Comparison of ENCODE assay signal across 15 mouse cellular contexts in genomic region chr10:86212062-86212461, GRCm38 (mm10).
DNase-seq lines count a peak whose midpoint lies in the region; ATAC-seq lines count a peak whose summit lies in the region.
"Had no signal": no experiment of that assay in that cellular context is flagged by ENCODE, and none has a peak within 500 bp of the region (broad histone marks: within the 10 kb centered on the region; RNA-seq: fewer than 3 reads in every experiment).

No protein-coding gene starts in this region.

- H3K4me1 ChIP-seq in kidney, embryonic 14.5 days (ENCODE audit: control insufficient read depth, insufficient read depth, low read length): no peaks in the 10 kb centered on the region
- no peaks in the 10 kb centered on the region for H3K4me1 ChIP-seq in heart, embryonic 10.5 days
- H3K4me1 ChIP-seq: forebrain, embryonic 13.5 days; megakaryocyte, embryonic 14.5 days had no signal

- intact Hi-C loops in left cerebral cortex, postnatal 10 days (cut with DNase I): no loop called here

- no peak overlapping the region for H3K9ac ChIP-seq in kidney, embryonic 14.5 days (ENCODE audit: low read depth, low read length)
- H3K9ac ChIP-seq: forebrain, embryonic 13.5 days had no signal

- no peak for ATAC-seq in kidney, embryonic 14.5 days (ENCODE audit: low FRiP score, low TSS enrichment)
- ATAC-seq: forebrain, embryonic 13.5 days had no signal

- peak; percentile 23 for DNase-seq in adrenal gland, postnatal 14 days
- no peak for DNase-seq in adrenal gland, adult 2 months
- DNase-seq in kidney, postnatal 14 days: peak; percentile 28
- DNase-seq in heart, embryonic 10.5 days (ENCODE audit: low spot score): peak; percentile 70
- DNase-seq in lung, postnatal 14 days: peak; percentile 59
- DNase-seq in retina, postnatal 1 day: no peak
- DNase-seq in left cerebral cortex, postnatal 10 days (ENCODE audit: extremely low spot score in 1 of 2, low spot score in 2 of 2): no peak
- DNase-seq: cerebellum, adult 9-10 months; layer of hippocampus, adult 9-11 months; right cerebral cortex, postnatal 14 days had no signal

- 71% methylated on average over 4 of the region's 4 CpGs for WGBS in kidney, embryonic 14.5 days
- WGBS in heart, embryonic 10.5 days: 75% methylated on average over 4 of the region's 4 CpGs

- H3K4me2 ChIP-seq in kidney, embryonic 14.5 days (replicated peaks; ENCODE audit: low read depth, low read length): no peak overlapping the region
- H3K4me2 ChIP-seq: forebrain, embryonic 13.5 days; liver, embryonic 11.5 days had no signal

- H3K27me3 ChIP-seq in kidney, embryonic 14.5 days (ENCODE audit: control insufficient read depth, insufficient read depth, low read length): no peaks in the 10 kb centered on the region
- no peaks in the 10 kb centered on the region for H3K27me3 ChIP-seq in heart, embryonic 10.5 days (ENCODE audit: insufficient read depth, poor library complexity, severe bottlenecking)
- H3K27me3 ChIP-seq: CH12.LX; forebrain, embryonic 13.5 days had no signal

- H3K4me3 ChIP-seq in kidney, embryonic 14.5 days (ENCODE audit: low read length): no peak overlapping the region
- no peak overlapping the region for H3K4me3 ChIP-seq in heart, embryonic 10.5 days
- H3K4me3 ChIP-seq: forebrain, embryonic 13.5 days; megakaryocyte, embryonic 14.5 days had no signal

- no peak overlapping the region for H3K27ac ChIP-seq in kidney, embryonic 14.5 days (ENCODE audit: low read depth, low read length)
- no peak overlapping the region for H3K27ac ChIP-seq in heart, embryonic 10.5 days
- H3K27ac ChIP-seq: forebrain, embryonic 13.5 days had no signal

- H3K9me3 ChIP-seq in kidney, embryonic 14.5 days (ENCODE audit: control insufficient read depth, low read length): no peaks in the 10 kb centered on the region
- no peaks in the 10 kb centered on the region for H3K9me3 ChIP-seq in heart, embryonic 10.5 days
- H3K9me3 ChIP-seq: forebrain, embryonic 13.5 days had no signal

- H3K36me3 ChIP-seq in kidney, embryonic 14.5 days (ENCODE audit: control insufficient read depth, insufficient read depth, low read length): no peaks in the 10 kb centered on the region
- H3K36me3 ChIP-seq in heart, embryonic 10.5 days: no peaks in the 10 kb centered on the region

Comparison
In these comparisons a context has a peak if more than half of its experiments do, and no peak if none do; other contexts are left out.
1. DNase-seq: peak in adrenal gland, postnatal 14 days (single experiment), kidney, postnatal 14 days (single experiment), heart, embryonic 10.5 days (single experiment) and lung, postnatal 14 days (single experiment); none in adrenal gland, adult 2 months (single experiment), retina, postnatal 1 day (single experiment) and left cerebral cortex, postnatal 10 days (0 of 2).